Mouse (Mus musculus) thymus, postnatal 36 days (tissue): Measurements from ENCODE around the gene Srp54c.
"Not testable (repeated sequence)": the region's sequence is repeated elsewhere in the genome, so short reads cannot be mapped to it uniquely, and the experiment has no call there.

Source experiments
- DNase-seq, 2 experiments: peaks; one replicate each; pipeline ENCODE4 v3.0.0; 2022; ENCODE audit warnings: mixed read lengths in 2 of 2

The Srp54c gene

GRCm38 (mm10) chr12:55229626-55230519 is at the start of gene Srp54c:
TSS of gene Srp54c (plus strand) at chr12:55230168.
- DNase-seq, result not testable (repeated sequence)

GRCm38 (mm10) chr12:55187686-55188085 is 42.3 kb upstream of the Srp54c start:
- not testable (repeated sequence) for DNase-seq

- DNase-seq, result not testable (repeated sequence)
Measured at GRCm38 (mm10) chr12:55189127-55189526, 40.8 kb upstream of the Srp54c start.

- DNase-seq, result not testable (repeated sequence)
Measured at GRCm38 (mm10) chr12:55199306-55199705, 30.7 kb upstream of the Srp54c start, which contains the start of gene 1700047I17Rik2. TSS of gene 1700047I17Rik2 (plus strand) at chr12:55199592.

- not testable (repeated sequence) for DNase-seq
Measured at GRCm38 (mm10) chr12:55199799-55200198, 30.2 kb upstream of the Srp54c start.

- DNase-seq, result not testable (repeated sequence)
Measured at GRCm38 (mm10) chr12:55212944-55213343, 17.0 kb upstream of the Srp54c start.

- DNase-seq, result peak; percentile 11 to 36
Measured at GRCm38 (mm10) chr12:55230520-55230861, 523 bp downstream of the Srp54c start.

GRCm38 (mm10) chr12:55242243-55242642 is 12.3 kb downstream of the Srp54c start:
- not testable (repeated sequence) for DNase-seq

- not testable (repeated sequence) for DNase-seq
Measured at GRCm38 (mm10) chr12:55261950-55262349, 32.0 kb downstream of the Srp54c start.

GRCm38 (mm10) chr12:55263385-55263784 is 33.4 kb downstream of the Srp54c start:
- DNase-seq, result not testable (repeated sequence)

GRCm38 (mm10) chr12:55272243-55272642 is 42.3 kb downstream of the Srp54c start:
- no peak for DNase-seq

GRCm38 (mm10) chr12:55277583-55277982 is 47.6 kb downstream of the Srp54c start:
- DNase-seq, result not testable (repeated sequence)

- no peak for DNase-seq
Measured at GRCm38 (mm10) chr12:55298112-55298511, 68.1 kb downstream of the Srp54c start.

GRCm38 (mm10) chr12:55299336-55299735 is 69.4 kb downstream of the Srp54c start, which contains the start of gene 1110008L16Rik:
TSS of gene 1110008L16Rik (plus strand) at chr12:55299577.
- DNase-seq, result no peak

- DNase-seq, result no peak
Measured at GRCm38 (mm10) chr12:55300820-55301351, 70.9 kb downstream of the Srp54c start.

- DNase-seq, result no peak
Measured at GRCm38 (mm10) chr12:55301472-55302300, 71.7 kb downstream of the Srp54c start.

- peak; percentile 88 to 92 for DNase-seq
Measured at GRCm38 (mm10) chr12:55302485-55303441, 72.8 kb downstream of the Srp54c start, which contains the start of gene Ppp2r3c. TSS of gene Ppp2r3c (minus strand) at chr12:55302998.

- no peak for DNase-seq
Measured at GRCm38 (mm10) chr12:55306371-55306770, 76.4 kb downstream of the Srp54c start.

GRCm38 (mm10) chr12:55307566-55307965 is 77.6 kb downstream of the Srp54c start:
- no peak for DNase-seq

GRCm38 (mm10) chr12:55308731-55309130 is 78.8 kb downstream of the Srp54c start:
- DNase-seq, result no peak

- DNase-seq, result no peak
Measured at GRCm38 (mm10) chr12:55309501-55309900, 79.5 kb downstream of the Srp54c start.

GRCm38 (mm10) chr12:55311841-55312240 is 81.9 kb downstream of the Srp54c start:
- DNase-seq, result no peak
